Mouse (Mus musculus): ENCODE results near the gene Wdr83.
"Not testable (repeated sequence)": the region's sequence is repeated elsewhere in the genome, so short reads cannot be mapped to it uniquely, and the experiment has no call there.

Gene Wdr83

GRCm38 (mm10) chr8:85081216-85081555 lies at the start of gene Wdr83:
Gene Wdr83, minus strand, starts transcription at chr8:85081306.
- no peak for DNase-seq

- DNase-seq, result no peak
Observed at GRCm38 (mm10) chr8:85123691-85124090, 42.6 kb upstream of the Wdr83 start.

GRCm38 (mm10) chr8:85122995-85123394 lies 41.9 kb upstream of the Wdr83 start, which contains the start of gene Zfp791:
Gene Zfp791, minus strand, starts transcription at chr8:85123095.
- no peak for DNase-seq

- not testable (repeated sequence) for DNase-seq
Observed at GRCm38 (mm10) chr8:85120251-85120650, 39.1 kb upstream of the Wdr83 start.

DNA sequence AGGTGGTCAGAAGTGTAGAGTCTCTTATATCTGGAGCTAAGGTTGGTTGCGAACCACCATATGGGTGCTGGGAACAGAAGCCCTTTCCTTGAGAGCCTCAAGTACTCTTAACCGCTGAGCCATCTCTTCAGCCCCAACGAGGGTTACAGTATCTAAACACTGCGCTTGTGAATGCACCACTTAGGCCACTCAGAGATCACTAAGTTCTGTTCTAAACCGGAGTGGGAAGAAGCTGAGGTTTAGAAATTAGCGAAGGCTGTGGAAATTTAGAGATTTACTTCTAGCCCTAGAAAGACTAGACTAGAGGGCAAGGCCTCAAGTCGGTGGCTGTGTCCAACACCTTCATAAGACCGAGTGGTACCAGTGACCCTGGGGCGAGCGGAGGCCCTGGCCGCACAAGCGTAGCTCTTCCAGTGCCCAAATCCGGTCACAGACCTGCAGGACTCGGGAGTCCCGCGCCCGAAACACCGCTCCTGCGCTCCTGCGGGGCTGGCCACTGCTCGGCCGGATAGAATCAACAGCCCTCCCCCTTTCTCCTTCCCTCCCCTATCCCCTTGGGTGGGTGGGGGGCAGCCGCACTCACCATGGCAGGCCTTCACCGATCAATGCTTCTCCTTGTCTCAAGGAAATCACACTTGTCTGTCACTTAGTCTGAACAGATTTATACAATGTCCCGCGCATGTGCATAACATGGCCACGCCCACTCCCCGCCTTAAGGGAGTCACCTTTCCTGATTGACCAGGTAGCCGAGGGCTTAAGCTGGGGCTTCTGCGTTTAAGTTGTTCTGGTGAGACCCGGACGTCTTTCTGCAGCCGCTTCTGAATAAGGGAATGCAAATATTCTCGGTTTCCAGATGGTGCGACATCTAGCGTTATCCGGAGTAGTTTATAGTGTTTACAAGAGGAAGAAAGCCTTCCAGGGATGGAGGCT lies 38.2 kb upstream of the Wdr83 start:
- DNase-seq, result peak; percentile 82

DNA sequence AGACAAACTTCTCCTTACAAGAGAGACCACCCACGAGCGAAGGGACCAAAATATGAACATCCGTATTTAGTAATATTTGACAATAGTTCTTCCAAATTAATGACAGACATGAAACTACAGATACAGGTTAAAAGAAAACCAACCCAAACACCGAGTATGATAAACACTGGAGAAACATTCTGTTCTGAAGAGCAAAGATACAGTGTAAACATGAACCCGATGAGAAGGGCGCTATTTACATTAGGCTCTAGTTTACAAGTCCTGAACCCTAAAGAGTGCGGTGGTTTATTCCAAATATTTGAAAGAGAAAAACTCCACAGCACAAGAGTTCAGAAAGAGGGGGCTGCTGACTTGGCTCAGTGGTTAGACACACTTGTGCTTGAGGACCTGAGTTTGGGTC lies 35.9 kb upstream of the Wdr83 start:
- DNase-seq, result no peak

DNA sequence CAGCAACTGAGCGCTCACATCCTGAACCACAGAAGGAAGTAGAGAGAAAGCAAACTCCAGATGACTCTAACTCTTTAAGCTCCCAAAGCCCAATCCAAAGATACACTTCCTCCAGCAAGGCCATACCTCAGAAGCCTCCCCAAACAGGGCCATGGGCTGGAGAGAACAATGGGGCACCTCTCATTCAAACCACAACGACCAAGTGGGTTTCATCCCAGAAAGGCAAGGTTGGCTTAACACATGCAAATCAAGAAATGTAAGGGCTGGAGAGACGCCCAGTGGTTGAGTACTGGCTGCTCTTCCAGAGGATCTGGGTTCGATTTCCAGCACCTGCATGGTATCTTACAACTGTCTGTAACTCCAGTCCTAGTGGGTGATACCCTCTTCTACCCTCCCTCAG lies 34.4 kb upstream of the Wdr83 start:
- DNase-seq, result no peak

GRCm38 (mm10) chr8:85113241-85113640 lies 32.1 kb upstream of the Wdr83 start:
- DNase-seq, result no peak

- no peak for DNase-seq
Observed at GRCm38 (mm10) chr8:85100076-85100665, 19.1 kb upstream of the Wdr83 start.

- no peak for DNase-seq
Observed at GRCm38 (mm10) chr8:85096850-85097249, 15.7 kb upstream of the Wdr83 start.

GRCm38 (mm10) chr8:85096196-85096595 lies 15.1 kb upstream of the Wdr83 start:
- DNase-seq, result no peak

GRCm38 (mm10) chr8:85095566-85095965 lies 14.5 kb upstream of the Wdr83 start:
- DNase-seq, result no peak

DNA sequence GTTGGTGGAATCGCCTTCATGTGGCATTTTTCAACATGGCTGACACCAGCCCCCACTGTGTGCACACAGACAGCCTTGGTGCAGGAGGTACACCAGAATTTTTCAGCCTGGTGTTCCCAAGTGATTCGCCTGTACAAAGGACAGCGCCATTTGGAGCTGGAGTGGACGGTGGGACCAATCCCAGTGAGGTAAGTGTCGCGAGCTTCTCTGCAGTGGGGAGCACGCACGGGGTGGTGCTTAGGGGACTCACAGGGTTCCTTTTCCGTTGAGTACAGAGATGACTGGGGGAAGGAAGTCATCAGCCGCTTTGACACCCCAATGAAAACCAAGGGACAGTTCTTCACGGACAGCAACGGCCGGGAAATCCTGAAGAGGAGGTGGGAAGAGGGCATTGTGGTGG lies 13.9 kb upstream of the Wdr83 start:
- no peak for DNase-seq

DNA sequence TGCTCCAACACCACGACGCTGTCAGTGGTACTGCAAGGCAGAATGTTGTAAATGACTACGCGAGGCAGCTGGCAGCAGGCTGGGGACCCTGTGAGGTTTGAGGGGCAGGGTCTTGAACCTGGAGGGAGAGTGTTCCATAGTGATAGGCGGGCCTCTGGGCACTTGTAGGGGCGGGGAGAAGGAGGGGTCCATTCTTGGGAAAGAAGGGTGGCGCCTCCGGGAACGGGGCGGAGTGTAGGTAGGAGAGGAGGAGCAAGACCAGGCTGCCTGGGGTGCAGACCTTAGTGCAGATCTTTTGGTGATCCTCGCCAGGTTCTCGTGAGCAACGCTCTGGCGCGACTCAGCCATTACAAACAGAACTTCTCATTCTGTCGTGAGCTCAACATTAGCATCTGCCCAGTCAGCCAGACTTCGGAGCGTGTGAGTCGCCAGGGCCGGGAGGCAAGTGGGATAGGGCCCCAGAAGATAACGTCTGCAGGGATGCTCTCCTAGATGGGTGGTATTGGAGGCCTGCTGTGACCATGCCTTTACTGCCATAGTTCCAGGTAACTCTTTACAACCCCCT lies 10.5 kb upstream of the Wdr83 start:
- no peak for DNase-seq

DNA sequence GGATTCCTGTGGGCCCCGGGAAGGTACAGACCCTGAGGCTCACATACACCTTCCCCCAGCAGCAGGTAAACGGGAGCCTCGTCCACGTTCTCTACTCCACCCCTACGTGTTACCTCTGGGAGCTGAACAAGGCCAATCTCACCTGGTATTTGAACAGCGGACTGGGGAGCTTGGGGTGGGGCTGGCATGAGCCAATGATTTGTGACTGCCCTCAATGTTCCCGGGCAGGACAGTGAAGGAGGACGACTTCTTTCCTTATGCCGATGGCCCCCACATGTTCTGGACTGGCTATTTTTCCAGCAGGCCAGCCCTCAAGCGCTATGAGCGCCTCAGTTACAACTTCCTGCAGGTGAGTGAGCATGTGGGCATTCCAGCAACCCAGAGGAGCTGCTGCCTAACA lies 9.8 kb upstream of the Wdr83 start:
- no peak for DNase-seq

DNA sequence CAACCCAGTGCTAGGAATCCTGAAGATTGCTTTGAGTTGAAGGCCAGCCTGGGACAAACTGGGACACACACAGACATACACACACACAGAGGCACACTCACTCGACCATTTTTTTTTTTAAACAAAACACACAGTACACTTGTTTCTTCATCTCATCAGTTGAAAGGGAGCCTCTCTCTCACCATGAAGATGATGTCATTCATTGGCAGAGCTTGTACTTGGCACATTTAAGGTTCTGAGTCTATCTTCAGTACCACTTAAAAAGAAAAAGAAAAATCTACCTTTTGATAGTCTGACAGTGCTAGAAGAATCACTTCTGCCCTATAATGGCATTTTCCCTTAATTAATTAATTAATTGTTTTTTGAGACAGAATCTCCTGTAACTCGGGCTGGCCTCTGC lies 7.7 kb upstream of the Wdr83 start:
- DNase-seq, result no peak

DNA sequence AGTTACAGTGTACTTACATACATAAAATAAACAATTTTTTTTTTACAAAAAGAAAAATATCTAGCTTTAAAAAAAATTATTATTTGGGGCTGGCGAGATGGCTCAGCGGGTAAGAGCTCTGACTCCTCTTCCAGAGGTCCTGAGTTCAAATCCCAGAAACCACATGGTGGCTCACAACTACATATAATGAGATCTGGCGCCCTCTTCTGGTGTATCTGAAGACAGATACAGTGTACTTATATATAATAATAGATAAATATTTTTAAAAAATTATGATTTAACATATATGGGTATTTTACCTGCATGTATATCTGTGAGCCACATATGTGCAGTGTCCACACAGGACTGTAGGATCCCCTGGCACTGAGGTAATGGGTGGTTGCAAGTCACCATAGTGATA lies 5.1 kb upstream of the Wdr83 start:
- DNase-seq, result no peak

GRCm38 (mm10) chr8:85084633-85085032 lies 3.5 kb upstream of the Wdr83 start:
- no peak for DNase-seq

DNA sequence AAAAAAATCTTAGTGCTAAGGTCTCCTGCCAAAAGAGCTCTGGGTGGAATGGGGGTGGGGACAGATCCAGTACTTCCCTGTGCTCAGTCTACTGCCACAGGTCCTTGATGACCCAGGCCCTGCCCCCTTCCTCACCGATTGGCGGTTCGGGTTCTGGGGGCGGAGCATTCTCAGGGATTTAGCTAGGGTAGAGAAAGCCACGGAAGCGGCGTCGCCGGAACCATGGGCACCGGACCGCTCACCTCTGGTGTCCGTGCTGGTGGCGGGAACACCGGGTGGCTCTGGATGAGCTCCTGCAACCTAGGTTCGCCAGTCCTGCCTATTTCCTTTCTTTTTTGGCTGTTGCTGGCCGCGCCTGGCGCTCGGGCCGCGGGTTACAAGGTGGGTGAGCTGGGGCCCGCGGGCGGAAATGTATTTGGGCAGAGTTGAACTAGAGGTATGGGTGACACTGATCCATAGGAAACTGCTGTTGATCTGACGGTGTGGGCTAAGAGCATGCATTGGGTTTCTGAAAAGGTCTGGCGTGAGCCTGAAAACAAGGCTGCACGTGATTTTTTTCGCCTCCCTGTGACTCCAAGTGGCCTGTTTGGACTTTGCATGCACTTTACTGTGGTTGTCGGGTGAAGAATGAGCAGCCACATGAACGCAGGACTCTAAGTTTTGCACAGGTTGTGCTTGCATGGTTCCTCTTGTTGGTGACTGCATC lies 2.2 kb upstream of the Wdr83 start, which contains the start of gene Man2b1:
TSS of gene Man2b1 (plus strand) at position 163 of the 706 bp plus-strand sequence.
- peak; percentile 87 for DNase-seq

DNA sequence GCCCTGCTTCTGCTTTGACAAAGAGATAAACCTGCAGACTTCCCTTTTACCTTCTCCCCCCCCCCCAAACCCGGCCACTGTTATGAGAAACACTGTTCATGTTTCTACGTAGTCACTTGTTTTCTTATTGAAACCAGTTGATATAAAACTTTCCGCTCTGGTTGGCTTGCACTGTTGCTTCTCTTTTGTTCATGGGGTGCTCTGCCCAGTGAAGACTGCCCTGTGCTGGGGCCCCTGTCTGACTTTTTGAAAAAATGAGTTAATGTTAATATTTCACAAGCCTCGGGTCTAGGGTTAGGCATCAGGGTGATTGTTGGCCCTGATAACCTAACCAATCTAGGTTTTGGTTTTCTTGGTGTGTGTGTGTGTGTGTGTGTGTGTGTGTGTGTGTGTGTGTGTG lies 1.1 kb upstream of the Wdr83 start:
- DNase-seq, result not testable (repeated sequence)

- DNase-seq, result peak; percentile 56
Observed at GRCm38 (mm10) chr8:85080532-85081215, 432 bp downstream of the Wdr83 start, which contains the start of gene Wdr83os. Gene Wdr83os, plus strand, starts transcription at chr8:85080740.

DNA sequence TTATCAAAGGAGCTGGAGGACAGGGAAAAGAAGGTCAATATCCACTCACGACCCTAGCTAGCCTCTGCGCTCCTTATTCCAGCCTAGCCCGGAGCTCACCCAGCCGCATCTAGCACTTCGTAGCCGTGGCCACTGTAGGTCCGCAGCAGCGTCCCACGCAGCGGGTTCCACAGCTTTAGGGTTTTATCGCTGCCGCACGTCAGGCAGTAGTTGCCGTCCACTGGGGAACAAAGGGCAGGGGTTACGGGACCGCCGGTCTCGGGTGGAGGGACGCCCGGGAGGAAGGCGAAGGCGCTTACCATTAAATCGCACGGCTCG lies 933 bp downstream of the Wdr83 start:
- no peak for DNase-seq

- DNase-seq, result peak; percentile 81
Observed at GRCm38 (mm10) chr8:85076993-85077392, 4.1 kb downstream of the Wdr83 start.
